Mouse (Mus musculus): ENCODE measurements at regions not wholly inside any gene's neighbourhood (a gene's known extent, or its start where the extent isn't known, plus 50 kb on each side); places are given as distances from the start of the nearest gene placed in this dataset.
"Not testable (repeated sequence)": the region's sequence is repeated elsewhere in the genome, so short reads cannot be mapped to it uniquely, and the experiment has no call there.

DNA sequence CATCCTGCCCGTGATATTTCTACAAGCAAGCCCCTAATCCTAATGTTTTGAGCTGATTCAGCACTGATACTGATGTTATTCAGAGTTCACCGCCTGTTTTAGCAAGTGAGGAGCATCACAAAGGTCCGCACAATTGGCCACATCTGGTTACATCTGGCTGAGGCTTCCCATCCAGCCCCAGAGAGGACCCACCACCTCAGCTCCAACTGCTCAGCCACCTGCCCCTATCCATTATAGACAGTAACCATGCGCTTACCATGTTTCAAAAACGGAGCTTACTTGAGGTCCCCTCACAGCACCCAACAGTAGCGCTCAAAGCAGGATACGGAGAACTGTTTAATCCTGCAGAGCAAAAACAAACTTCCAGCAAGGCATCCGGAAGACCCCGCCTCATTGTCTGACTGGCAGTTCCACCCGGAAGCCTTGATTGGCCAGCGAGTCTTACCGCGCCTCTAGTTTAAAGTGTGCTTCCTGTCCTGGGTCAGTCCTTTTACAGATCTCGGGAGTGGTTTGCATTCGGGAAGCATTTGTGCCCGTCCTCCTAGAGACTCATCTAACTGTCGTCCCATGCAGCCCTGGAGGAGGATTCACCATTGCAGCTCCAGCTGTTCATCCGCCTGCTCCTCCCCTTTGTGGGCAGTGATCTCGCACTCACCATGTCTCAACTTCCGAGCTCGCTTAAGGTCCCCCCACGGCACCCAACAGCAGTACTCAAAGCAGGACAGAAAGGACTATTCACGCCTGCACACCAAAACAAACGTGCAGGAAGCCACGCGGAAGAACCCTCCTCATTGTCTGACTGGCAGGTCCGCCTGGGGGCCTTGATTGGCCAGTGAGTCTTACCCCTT, 69.9 kb upstream of the Zfp825 start:
- DNase-seq (ENCODE audit: low read depth, low spot score), result peak; percentile 79

DNA sequence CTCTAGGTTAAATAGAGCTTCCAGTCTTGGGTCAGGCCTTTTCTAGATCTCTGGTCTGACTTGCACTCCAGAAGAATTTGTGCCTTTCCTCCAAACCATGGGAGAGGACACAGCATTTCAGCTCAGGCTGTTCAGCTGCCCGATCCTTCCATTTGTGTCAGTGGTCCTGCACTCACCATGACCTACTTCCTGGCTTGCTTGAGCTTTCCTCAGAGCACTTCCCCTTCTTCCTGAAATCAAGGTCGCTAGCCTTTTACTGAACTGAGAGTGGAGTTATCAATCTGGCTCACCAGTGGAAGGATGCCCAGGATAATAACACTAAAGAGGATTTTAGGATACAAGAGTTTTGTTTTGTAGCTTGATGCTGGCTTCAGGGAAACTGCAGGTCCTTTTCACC, 70.5 kb upstream of the Zfp825 start:
- not testable (repeated sequence) for DNase-seq (ENCODE audit: low read depth, low spot score)

DNA sequence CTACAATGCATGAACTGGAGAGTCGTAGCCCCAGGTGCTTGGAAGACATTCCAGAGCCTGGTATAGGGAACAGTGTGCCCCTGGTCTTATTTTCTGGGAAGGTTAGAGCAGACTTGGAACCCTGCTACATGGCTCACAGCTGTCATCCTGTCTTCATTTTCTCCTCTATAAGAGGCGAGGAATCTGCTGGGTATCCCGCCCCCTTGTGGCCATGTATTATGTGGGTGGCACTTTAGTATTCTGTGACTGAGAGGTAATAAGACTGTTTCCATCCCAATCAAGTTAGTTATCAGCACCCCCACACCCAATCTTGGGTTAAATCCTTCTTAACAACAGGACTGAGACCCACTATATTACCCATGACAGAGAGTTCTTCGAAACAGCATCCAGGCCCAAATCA, 69.4 kb upstream of the Erap1 start:
- peak; percentile 35 for DNase-seq (ENCODE audit: low read depth, low spot score)

All from CD4-positive helper T cell, adult 2 months (primary cell).